Mouse (Mus musculus): Measurements from ENCODE around the gene 1700028J19Rik. TPM values are rescaled to one million over a fixed set of nuclear protein-coding genes. Genes with fewer than 3 reads are reported as not detected.
"Not testable (repeated sequence)": the region's sequence is repeated elsewhere in the genome, so short reads cannot be mapped to it uniquely, and the experiment has no call there.

The 1700028J19Rik gene
- total RNA-seq, 2 experiments from 2014 or later, result 1.2 to 1.3 TPM

- DNase-seq (ENCODE audit: extremely low spot score in 1 of 2, low spot score in 2 of 2), result no peak
- no peak for TF ChIP-seq CTCF (IDR thresholded peaks at IDR 0.05)
- no peak overlapping the region for H3K4me3 ChIP-seq
- no peak overlapping the region for H3K27ac ChIP-seq
- intact Hi-C loops (cut with DNase I), result no loop called here
These were observed 26.1 kb upstream of the 1700028J19Rik start for GRCm38 (mm10) chr7:44272546-44272945.

- H3K4me3 ChIP-seq, result no peak overlapping the region
- no peak overlapping the region for H3K27ac ChIP-seq
- intact Hi-C loops (cut with DNase I), result no loop called here
- no peak for TF ChIP-seq CTCF (IDR thresholded peaks at IDR 0.05)
- no peak for DNase-seq (ENCODE audit: extremely low spot score in 1 of 2, low spot score in 2 of 2)
These were observed 24.8 kb upstream of the 1700028J19Rik start for GRCm38 (mm10) chr7:44271309-44271708.

- DNase-seq (ENCODE audit: extremely low spot score in 1 of 2, low spot score in 2 of 2), result no peak
- no peak overlapping the region for H3K4me3 ChIP-seq
- no peak for TF ChIP-seq CTCF (IDR thresholded peaks at IDR 0.05)
- intact Hi-C loops (cut with DNase I), result no loop called here
- H3K27ac ChIP-seq, result no peak overlapping the region
These were observed 22.9 kb upstream of the 1700028J19Rik start for GRCm38 (mm10) chr7:44269397-44269796.

GRCm38 (mm10) chr7:44268117-44268516 lies 21.6 kb upstream of the 1700028J19Rik start:
- H3K4me3 ChIP-seq, result no peak overlapping the region
- intact Hi-C loops (cut with DNase I), result no loop called here
- no peak overlapping the region for H3K27ac ChIP-seq
- no peak for DNase-seq (ENCODE audit: extremely low spot score in 1 of 2, low spot score in 2 of 2)
- TF ChIP-seq CTCF (IDR thresholded peaks at IDR 0.05), result no peak

- no peak overlapping the region for H3K27ac ChIP-seq
- TF ChIP-seq CTCF (IDR thresholded peaks at IDR 0.05), result peak; percentile 98
These were observed 16.5 kb upstream of the 1700028J19Rik start for GRCm38 (mm10) chr7:44262791-44263643.

GRCm38 (mm10) chr7:44261147-44261546 lies 14.7 kb upstream of the 1700028J19Rik start, which contains the start of gene Gm15517:
Gene Gm15517, plus strand, starts transcription at chr7:44261447.
- intact Hi-C loops (cut with DNase I), result no loop called here
- no peak for DNase-seq (ENCODE audit: extremely low spot score in 1 of 2, low spot score in 2 of 2)
- no peak within 1 kb of the TSS for H3K4me3 ChIP-seq
- no peak for TF ChIP-seq CTCF (IDR thresholded peaks at IDR 0.05)
- H3K27ac ChIP-seq, result no peak within 1 kb of the TSS

More at GRCm38 (mm10) chr7:44262791-44263643, 16.5 kb upstream of the 1700028J19Rik start:
- H3K4me3 ChIP-seq, result peak overlapping the region; percentile 49
- intact Hi-C loops (cut with DNase I), result loop anchor here (1.0 to 2.0 kb wide), 4 partner anchors 42 to 298 kb away; no protein-coding TSS in a partner anchor
- DNase-seq (ENCODE audit: extremely low spot score in 1 of 2, low spot score in 2 of 2), result peak; percentile 93 to 98

GRCm38 (mm10) chr7:44260410-44260809 lies 13.9 kb upstream of the 1700028J19Rik start:
- intact Hi-C loops (cut with DNase I), result no loop called here
- H3K4me3 ChIP-seq, result no peak overlapping the region
- DNase-seq (ENCODE audit: extremely low spot score in 1 of 2, low spot score in 2 of 2), result no peak
- H3K27ac ChIP-seq, result no peak overlapping the region
- no peak for TF ChIP-seq CTCF (IDR thresholded peaks at IDR 0.05)

- TF ChIP-seq CTCF (IDR thresholded peaks at IDR 0.05), result no peak
- no peak for DNase-seq (ENCODE audit: extremely low spot score in 1 of 2, low spot score in 2 of 2)
- Histone ChIP-seq H3K27ac (no peak within 1 kb of the TSS), H3K4me3 (no peak within 1 kb of the TSS)
- intact Hi-C loops (cut with DNase I), result no loop called here
These were observed 10.8 kb upstream of the 1700028J19Rik start, which contains the start of gene Acp4 for GRCm38 (mm10) chr7:44257278-44257677. Gene Acp4, minus strand, starts transcription at chr7:44257378.

GRCm38 (mm10) chr7:44254930-44255329 lies 8.4 kb upstream of the 1700028J19Rik start:
- DNase-seq (ENCODE audit: extremely low spot score in 1 of 2, low spot score in 2 of 2), result no peak
- Histone ChIP-seq H3K27ac (no peak overlapping the region), H3K4me3 (no peak overlapping the region)
- intact Hi-C loops (cut with DNase I), result no loop called here
- no peak for TF ChIP-seq CTCF (IDR thresholded peaks at IDR 0.05)

- no peak for DNase-seq (ENCODE audit: extremely low spot score in 1 of 2, low spot score in 2 of 2)
- intact Hi-C loops (cut with DNase I), result no loop called here
- Histone ChIP-seq H3K4me3 (no peak overlapping the region), H3K27ac (no peak overlapping the region)
- no peak for TF ChIP-seq CTCF (IDR thresholded peaks at IDR 0.05)
These were observed 6.6 kb upstream of the 1700028J19Rik start for GRCm38 (mm10) chr7:44253023-44253616.

GRCm38 (mm10) chr7:44250732-44251275 lies 4.3 kb upstream of the 1700028J19Rik start:
- H3K4me3 ChIP-seq; intact Hi-C loops (cut with DNase I): not testable (repeated sequence)

GRCm38 (mm10) chr7:44249248-44249647 lies 2.8 kb upstream of the 1700028J19Rik start:
- Histone ChIP-seq H3K4me3 (no peak overlapping the region), H3K27ac (no peak overlapping the region)
- no peak for TF ChIP-seq CTCF (IDR thresholded peaks at IDR 0.05)
- intact Hi-C loops (cut with DNase I), result no loop called here
- DNase-seq (ENCODE audit: extremely low spot score in 1 of 2, low spot score in 2 of 2), result no peak

More at GRCm38 (mm10) chr7:44250732-44251275, 4.3 kb upstream of the 1700028J19Rik start:
- H3K27ac ChIP-seq; DNase-seq (ENCODE audit: extremely low spot score in 1 of 2, low spot score in 2 of 2): not testable (repeated sequence)
